Mouse (Mus musculus) cerebellum, postnatal 10 days (tissue): ENCODE data around the gene Nqo2.
"Not testable (repeated sequence)": the region's sequence is repeated elsewhere in the genome, so short reads cannot be mapped to it uniquely, and the experiment has no call there.

Source experiments
- DNase-seq, 2 experiments: peaks; one replicate each; pipeline ENCODE4 v3.0.0; 2021; ENCODE audit warnings: mixed read lengths in 2 of 2

Nqo2 gene

DNA sequence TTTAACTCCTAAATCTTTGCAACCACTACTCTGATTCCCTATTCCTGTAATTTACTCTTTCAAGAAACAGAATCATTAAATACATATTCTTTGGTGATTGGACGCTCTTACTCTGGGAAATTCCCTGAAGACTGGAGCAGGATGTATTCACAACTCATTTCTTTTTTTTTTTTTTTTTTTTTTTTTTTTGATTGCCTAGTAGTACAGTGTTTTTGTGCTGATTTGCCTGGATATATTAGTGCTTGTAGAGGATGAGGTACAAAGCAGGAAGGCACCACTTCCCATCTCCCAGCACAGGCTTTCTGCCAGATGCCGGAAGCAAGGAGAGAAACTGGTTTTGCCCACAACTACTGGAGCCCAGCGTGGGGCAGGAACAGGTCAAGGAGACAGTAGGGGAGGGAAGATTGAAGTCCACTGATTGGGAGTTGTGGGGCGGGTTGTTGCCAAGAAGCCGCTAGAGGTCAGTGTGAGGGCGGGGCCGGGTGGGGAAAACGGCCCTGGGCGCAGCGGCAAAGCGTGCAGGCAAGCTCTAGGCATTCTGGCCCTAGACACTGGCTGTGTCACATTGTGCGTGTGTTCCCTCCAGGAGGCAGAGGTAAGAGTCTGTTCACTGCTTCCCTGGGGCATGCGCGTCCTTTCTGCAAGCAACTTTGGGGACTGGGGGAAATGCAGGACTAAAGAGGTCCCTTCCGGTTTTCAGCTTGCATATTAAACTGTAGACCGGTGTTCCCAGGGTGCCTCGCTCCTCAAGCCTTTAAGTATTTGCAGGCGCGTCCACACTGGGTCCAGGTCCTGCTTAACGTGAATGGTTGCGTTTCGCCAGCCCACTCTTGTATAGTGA lies at the start of gene Nqo2:
Nqo2 (plus strand) TSS at position 482 of the 841 bp plus-strand sequence.
- DNase-seq: peak; percentile 72 to 73

DNA sequence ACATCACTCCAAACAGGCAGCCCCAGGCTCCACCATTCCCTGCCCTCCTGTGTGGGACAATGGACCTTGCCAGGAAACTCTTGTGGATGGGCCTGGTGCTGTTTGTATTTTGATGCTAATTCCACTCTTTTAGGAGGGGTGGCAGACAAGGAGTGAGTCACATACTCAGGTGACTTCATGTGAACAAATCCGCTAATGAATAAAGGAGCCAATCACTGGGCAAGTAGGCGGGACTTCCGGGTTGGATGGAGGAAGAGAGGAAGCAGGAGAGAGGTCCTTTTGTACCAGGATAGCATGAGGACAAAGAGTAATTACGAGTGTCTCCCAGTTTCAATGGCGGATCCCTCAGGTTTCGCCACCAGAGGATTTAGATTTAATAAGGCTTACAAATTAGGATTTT lies 43.4 kb upstream of the Nqo2 start:
- no peak for DNase-seq

DNA sequence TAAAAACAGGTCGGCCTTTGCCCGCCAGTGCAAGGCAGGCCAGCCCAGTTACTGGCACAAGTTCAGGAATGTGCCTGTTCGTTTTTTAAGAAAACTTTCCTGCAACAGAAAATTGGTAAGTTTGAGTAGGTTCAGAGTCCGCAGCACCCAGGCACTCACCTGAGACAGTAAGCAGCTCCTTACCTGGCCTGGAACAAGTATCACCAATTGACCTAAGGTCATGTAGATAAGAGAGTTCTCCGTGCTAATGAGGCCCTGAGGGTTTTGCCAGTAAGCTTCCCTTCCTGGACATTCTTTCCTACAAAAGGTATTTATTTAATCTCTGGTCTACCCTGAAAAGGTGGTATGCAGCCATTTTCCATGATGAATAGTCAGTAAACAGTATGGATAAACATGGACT lies 42.8 kb upstream of the Nqo2 start:
- DNase-seq: no peak

DNA sequence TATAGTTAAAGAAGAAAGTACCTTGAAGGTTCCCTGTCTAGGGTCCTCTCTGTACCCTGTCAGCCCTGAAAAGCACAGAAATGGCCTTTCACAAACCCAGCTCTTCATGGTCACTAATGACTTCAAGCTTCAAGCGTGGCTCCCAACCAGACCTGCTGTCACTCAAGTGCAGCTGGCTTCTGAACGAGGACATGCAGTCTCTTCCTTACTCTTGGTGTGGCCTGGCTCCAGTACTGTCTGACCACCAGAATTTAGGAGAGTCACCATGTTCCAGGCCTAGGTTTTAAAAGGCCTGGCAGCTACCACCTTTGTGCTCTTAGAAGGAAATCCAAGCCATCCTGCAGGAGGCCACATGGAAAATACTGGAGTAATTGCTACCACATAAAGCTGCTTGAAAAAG lies 34.2 kb upstream of the Nqo2 start:
- DNase-seq: no peak

DNA sequence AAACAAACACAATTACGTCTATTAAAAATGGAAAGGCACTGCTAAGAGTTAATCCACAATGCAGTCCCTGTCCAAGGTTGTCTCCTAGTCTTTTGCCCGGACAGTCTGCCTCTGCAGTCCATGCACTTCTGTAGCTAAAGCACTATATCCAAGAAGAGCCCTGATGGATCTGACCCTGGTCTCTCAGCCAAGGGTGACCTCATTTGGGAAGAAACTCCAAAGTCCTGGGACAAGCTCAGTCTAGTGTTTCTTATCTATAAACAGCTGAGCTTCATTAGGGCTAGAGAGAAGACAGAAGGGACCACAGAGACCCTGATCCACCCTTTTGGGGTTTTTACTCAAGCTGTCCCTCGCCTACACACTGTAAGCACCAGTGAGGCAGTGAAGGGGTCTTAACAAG lies 33.6 kb upstream of the Nqo2 start:
- no peak for DNase-seq

DNA sequence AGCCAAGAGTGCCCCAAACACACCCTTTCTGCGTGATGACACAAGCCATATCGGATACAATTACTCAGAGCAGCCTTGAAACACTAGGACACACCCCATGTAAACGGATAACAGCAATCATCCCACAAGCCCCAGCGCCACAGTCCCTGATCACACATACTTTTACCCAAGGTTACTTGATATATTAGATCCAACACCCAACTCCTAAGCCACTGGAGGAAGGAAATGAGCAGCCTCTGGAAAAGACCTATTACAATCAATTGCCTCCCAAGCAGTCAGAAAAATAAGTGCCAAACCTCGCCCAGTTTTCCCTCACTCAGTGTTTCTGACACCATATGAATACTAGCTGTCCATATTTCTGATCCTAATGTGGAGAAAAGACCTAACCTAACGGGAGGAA lies 29.7 kb upstream of the Nqo2 start:
- DNase-seq: no peak

DNA sequence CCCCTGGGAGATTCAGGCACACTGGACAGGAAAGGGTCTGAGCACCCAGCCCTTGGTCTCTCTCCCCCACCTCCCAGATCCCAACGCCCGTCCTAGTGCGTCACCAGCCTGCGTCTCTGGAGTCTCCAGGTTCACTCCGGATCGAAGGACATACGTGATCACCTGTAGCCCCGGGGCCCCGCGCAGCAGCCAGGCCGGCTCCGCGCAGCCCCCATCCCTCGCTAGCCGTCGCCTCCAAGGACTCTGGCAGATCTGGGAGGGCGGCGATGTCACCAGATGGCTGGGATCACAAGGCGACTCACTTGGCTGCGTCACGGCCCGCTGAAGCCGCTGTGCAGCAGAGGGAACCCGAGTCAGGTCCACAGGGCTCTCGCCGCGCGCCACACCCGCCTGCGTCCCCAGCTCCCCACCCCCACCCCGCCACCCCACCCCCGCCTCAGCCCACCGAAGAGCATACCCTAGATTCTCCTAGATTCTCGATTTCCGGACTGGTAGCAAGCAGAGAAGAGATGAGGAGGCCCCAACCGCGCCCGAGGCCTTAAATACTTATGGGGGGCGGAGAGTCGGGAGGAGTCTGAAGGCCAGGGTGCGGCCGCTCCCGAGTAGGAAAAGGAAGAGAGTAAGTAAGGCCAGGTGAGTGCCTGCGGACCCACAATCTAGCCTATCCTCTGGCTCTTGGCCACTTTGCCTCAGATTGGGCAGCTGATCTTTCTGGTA lies 28.9 kb upstream of the Nqo2 start:
- peak; percentile 74 to 81 for DNase-seq

DNA sequence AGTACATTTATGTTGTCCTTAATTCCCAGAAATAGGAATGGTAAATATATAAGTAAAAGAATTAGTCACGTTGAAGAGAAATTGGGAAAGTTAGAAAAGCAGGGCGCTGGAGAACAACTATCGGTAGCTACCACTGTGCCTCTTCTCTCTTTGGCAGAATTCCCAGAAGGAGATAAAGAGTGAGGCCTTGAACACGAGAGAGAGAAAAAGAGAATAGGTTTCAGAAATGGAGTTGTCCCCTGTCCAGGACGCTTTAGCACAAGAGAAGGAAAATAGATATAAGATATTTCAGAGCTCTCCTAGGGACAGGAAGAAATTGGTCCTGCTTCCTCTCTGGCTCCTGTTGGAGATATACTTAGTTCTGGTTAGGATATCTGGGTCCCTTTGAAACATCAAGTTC lies 27.3 kb upstream of the Nqo2 start:
- DNase-seq: no peak

DNA sequence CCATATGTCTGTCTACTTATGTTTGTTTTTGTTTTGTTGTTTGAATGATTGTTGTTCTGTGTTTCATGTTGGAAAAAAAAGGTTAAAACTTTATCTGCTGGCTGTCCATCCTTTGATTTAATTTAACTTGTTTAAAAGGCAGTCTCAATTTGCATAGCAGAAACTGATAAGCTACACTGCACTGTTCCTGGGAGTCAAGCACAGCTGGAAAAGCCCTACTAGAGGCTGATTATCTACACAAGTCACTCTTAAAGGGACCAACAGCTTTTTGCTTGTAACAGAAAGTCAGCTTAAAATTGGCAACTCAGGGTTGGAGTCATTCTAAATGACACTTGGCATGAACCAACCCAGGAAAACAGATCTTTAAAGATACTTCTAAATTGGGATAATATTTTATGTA lies 26.9 kb upstream of the Nqo2 start:
- DNase-seq: not testable (repeated sequence)

DNA sequence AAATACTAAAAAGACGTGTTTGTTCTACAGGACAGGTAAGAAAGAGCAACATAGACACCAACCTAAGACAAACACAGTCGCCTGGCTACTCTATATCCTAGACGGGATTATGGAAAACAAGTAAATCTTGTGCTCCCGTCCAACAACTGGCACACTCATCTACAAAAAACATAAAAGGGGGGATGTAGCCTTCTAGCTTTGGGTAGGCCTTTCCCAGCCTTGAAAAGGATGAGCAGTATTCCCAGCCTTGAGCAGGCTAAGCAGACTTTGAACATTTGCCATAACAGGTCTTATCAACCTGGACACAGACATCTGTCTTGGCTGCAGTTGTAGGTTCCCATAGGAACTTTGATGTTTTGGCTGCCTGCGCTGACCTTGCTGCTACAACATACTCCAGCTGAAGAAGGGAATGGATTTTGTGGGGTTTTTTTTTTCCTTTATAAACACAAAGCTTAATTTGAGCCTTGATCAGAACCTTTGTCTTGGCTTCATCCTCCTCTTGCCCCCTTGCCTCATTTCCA lies 23.1 kb upstream of the Nqo2 start:
- no peak for DNase-seq

DNA sequence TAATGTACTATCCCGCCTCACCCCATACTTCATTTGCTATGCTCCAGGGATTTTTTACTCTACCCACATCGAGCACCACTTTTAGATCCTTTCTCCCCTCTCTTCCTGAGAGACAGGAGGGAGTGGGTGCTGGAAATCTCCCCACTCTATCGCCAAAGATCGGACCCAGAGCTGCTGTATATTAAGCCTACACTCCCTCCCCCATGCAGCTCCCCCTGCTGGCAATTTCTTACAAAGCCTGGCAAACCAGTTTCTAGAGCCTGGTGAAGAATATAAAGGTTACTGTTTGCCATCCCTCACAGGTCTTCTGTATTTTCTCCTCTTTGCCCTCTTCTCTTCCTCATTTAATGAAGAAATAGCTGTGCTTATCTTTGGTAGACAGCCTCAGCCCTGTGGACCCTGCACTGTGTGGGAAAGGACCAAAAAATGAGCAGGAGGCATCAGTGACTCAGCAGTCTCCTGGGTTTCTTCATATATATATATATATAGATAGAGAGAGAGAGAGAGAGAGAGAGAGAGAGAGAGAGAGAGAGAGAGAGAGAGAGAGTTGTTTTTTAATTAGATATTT lies 22.2 kb upstream of the Nqo2 start:
- DNase-seq: peak; percentile 47 to 51

DNA sequence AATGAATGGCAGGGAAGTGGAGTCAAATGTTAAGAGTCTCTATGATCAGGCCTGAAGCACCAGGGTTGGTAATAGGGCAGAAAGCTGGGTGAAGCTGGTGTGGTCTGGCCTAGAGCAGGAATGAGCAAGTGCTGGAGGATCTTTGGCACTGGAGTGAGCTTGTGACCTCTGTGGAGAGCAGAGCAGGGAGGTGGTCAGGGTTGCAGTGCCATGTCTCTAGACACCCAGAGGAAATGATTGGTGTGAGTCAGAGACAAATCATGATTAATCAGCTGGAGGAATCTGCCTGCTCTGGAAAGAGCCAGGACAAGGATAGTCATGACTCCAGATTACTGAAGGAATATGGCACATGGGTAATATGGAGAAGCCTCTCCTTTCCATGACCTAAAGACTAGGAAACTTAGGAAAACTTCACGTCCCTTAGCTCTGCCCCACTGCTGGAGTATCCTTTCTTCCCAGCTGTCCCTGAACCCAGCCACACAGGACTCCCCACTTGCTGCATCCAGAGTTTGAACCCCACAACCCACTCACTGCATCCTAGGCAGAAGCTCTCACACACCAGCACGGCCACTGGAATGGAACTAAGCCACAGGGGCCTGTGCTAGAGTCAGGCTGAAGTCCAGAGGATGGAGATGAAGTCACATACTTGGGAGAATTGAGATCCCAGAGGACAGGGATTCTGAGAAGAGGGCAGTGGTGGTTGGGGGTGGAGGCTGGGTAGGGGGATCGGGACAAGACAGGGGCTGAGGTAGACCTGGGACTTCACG lies 13.0 kb upstream of the Nqo2 start:
- DNase-seq: no peak

DNA sequence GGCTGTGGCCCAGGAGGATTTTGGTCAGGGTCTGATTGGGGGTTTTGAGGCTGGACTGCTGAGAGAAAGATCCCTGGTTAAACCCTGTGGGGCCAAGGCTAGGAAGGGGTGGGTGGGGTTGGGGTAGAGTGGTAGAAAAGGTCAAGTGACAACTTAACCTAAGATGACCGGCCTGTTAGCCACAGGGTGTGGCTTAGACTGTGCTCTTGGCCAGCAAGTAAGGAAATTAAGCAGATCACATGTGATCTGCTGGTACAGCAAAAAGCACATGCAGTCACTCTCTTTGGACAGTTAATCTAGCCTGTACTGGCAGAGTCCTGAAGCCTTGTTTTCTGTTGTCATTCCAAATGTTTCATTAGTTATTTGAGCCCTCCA lies 12.4 kb upstream of the Nqo2 start:
- no peak for DNase-seq

DNA sequence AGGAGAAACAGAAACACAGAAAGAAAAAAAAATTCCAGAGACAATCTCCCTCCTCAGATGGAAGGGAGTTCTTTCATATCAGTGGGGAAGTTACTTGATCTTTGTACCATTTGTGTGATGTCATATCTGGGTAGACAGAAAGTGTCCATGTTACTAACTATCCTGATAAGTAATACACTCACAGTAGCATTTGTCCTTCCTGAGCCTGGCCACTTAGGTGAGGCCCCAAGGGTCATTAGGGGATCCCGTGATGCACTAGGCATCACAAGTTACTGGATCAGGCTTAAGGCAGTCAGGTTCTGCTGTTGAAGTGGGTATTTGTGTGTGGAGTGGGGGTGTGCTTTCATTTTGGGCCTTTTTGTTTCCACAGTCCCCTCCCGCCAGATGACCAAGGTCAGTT lies 11.5 kb upstream of the Nqo2 start:
- DNase-seq: no peak

DNA sequence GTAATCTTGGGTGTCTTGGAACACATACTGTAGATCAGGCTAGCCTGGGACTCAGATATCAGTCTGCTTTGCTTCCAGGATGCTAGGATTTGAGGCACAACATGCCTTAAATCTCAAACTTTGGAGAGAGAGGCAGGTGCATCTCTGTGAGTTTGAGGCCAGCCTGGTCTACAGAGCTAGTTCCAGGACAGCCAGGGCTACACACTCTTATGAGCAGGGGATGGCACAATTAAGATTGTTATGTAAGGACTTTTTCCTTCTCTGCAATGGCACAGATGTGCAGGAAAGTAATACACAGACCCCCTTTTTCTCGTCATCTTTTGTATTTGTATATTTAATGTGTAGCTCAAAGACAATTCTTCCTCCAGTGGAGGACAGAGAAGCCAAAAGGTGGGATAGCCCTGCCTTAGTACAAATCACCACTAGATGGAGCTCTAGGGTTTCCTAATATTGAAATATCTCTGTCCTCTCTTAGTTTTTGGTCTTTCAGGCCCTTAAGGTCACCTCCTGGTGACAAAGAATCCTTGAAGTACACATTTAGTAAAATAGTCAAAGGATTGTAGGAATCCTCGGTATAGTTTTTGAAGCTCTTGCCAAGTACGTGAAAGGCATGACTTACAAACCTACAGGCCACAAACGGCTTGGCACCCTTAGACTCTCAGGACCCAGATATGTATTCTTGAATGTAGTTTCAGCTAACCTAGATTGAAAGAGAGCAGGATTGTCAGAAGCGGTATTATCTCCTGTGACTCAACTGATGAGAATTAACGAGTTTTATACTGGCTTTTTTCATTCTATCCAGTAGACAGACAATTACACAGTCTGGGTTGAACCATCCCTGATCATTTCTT lies 7.7 kb upstream of the Nqo2 start:
- peak; percentile 53 to 84 for DNase-seq

DNA sequence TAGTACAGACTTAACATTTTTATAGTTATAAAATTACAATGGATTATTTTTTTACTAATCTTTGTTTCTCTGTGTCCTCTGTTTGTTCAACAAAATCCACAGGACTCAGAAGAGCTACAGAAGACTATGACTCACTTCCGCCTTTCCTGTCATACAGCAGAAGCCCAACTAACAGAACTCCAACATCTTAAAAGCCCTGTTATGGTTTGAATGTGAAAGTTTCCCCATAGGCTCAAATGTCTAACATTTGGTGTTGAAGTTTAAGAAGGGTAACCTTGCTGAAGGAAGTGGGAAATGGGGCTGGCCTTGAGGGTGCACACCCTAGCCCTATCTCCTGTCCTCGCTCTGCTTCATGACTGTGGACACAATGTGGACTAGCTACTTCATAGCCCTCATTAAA lies 4.7 kb upstream of the Nqo2 start:
- DNase-seq: no peak

DNA sequence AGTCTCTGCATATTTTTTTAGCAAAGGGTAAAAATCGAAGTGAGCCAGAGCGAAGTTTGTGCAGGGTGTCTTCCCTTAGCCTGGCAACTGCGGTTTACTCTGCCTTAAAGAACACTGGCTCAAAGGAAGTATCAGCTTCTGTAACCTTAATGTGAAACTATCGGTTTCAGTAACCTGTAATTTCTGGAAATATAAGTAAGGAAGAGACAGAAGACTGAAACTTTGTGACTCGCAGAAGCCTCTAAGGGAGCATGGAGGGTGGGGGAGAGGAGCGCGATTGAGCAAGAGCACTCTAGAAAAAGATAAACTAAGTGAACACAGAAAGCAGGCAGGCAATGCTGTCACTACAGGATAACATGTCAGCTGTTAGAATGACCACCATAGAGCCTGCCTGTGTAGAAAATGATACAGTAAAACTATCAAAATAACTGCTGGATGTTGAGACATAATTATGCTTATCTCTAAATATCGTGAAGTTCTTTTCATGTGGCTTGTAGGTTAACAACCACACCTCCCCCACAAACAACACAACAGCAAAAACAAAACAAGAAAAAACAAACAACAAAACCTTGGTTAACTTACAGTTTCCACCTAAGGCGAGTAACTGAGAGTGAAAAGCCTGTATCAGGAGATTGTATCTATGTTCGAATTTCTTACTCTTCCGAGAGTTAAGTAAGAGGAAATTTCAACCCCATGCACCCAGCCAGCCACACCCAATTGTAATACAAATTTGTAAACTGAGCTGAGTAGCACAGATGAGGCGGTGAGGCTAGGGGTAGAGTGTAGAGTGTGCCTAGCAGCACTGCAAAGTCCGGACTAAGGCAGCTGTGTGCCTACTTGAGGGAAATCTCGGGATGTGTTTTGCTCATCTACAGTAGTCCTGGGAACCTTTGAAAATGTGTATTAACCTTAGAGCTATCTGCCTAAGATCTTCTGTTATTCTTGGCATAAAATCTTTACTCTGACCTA lies 853 bp downstream of the Nqo2 start:
- no peak for DNase-seq

DNA sequence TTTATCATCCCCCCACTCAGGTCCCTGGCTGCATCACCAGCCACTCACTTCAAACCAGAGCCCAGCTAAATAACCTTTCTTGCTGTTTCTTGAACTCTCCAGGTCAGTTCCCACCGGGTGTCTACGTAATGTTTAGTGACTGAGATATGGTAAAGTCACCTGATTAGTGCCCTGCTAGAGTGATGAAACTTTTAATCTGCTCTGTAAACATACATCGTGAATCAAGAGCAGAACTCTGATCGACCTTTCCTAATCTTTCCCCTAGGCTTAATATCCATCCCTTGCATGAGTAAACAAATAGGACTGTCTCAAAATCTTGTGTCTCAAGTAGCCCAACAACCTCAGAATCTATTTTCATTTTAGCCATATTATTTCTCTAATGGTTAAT lies 1.5 kb downstream of the Nqo2 start:
- no peak for DNase-seq

DNA sequence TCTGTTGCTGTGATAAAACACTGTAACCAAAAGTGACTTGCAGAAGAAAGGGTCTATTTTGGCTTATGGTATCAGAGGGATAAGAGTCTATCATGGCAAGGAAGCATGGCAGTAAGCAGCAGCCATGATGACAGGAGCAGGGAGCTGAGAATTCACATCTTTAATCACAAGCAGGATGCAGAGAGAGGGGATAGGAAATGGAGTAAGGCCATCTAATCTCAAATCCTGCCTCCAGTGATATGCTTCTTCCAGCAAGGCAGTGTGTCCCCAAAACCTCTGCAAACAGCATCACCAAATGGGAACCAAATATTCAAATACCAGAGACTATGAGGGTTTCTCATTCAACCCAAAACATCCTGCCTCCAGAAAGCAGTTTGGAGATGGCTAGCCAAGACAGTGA lies 2.1 kb downstream of the Nqo2 start:
- no peak for DNase-seq

DNA sequence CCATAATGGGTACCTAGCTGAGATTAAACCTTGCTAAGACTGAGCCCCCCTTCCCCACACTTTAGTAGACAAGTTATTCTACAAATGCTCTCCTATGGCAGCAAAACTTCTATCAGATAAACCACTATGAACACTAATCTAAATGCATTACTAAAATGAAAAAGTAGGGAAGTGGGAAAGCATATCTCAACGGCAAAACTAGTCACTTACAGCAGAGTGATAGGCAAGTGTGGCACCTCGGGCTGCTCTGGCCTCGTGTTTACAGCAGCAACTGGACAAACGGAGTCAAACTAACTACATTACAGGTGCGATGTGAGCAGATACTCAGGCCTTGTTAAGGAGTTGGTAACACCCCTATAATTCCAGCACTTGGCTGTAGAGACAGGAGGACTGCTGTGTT lies 25.1 kb downstream of the Nqo2 start:
- no peak for DNase-seq

DNA sequence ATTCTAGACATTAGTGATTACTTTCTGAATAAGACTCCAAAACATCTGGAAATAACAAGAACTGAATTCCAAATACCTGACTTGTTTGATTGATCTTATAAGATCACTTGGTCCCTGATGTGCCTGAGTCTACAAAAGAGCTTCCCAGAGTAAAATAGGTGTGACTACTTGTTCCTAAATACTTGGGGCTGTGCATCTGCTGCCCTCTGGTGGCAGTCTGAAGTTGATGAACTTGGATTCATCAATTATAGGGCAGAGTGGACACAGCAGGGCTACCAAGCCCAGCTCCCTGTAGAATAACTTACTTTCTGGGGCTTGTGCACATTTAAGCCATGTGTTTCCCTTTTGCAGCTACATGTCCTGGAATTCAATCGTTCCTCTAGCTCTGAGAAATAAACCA lies 30.7 kb downstream of the Nqo2 start:
- peak; percentile 79 to 81 for DNase-seq
